Mouse (Mus musculus): ENCODE data around the gene Runx2.

Runx2 gene

GRCm38 (mm10) chr17:44667346-44667745, 147.3 kb downstream of the Runx2 start:
- no peak for DNase-seq (ENCODE audit: inconsistent age in 2 of 2, low spot score in 1 of 2)

- no peak for DNase-seq (ENCODE audit: inconsistent age in 2 of 2, low spot score in 1 of 2)
These were observed 150.7 kb downstream of the Runx2 start for GRCm38 (mm10) chr17:44663872-44664271.

- DNase-seq (ENCODE audit: inconsistent age in 2 of 2, low spot score in 1 of 2) = no peak
These were observed 151.4 kb downstream of the Runx2 start for GRCm38 (mm10) chr17:44663208-44663607.

- no peak for DNase-seq (ENCODE audit: inconsistent age in 2 of 2, low spot score in 1 of 2)
These were observed 152.4 kb downstream of the Runx2 start for GRCm38 (mm10) chr17:44662080-44662706.

- DNase-seq (ENCODE audit: inconsistent age in 2 of 2, low spot score in 1 of 2) = no peak
These were observed 154.3 kb downstream of the Runx2 start for GRCm38 (mm10) chr17:44660121-44660806.

GRCm38 (mm10) chr17:44654503-44654902, 160.1 kb downstream of the Runx2 start:
- DNase-seq (ENCODE audit: inconsistent age in 2 of 2, low spot score in 1 of 2) = peak; percentile 22 to 77

- peak; percentile 33 to 85 for DNase-seq (ENCODE audit: inconsistent age in 2 of 2, low spot score in 1 of 2)
These were observed 161.5 kb downstream of the Runx2 start for GRCm38 (mm10) chr17:44653081-44653480.

GRCm38 (mm10) chr17:44652054-44652453, 162.5 kb downstream of the Runx2 start:
- DNase-seq (ENCODE audit: inconsistent age in 2 of 2, low spot score in 1 of 2) = no peak

GRCm38 (mm10) chr17:44651613-44652012, 163.0 kb downstream of the Runx2 start:
- no peak for DNase-seq (ENCODE audit: inconsistent age in 2 of 2, low spot score in 1 of 2)

- DNase-seq (ENCODE audit: inconsistent age in 2 of 2, low spot score in 1 of 2) = peak in 1 of 2 experiments; percentile 69
These were observed 164.2 kb downstream of the Runx2 start for GRCm38 (mm10) chr17:44650431-44650830.

GRCm38 (mm10) chr17:44649056-44649455, 165.5 kb downstream of the Runx2 start:
- DNase-seq (ENCODE audit: inconsistent age in 2 of 2, low spot score in 1 of 2) = peak in 1 of 2 experiments; percentile 53

- DNase-seq (ENCODE audit: inconsistent age in 2 of 2, low spot score in 1 of 2) = no peak
These were observed 166.7 kb downstream of the Runx2 start for GRCm38 (mm10) chr17:44647916-44648315.

GRCm38 (mm10) chr17:44645146-44645545, 169.5 kb downstream of the Runx2 start:
- DNase-seq (ENCODE audit: inconsistent age in 2 of 2, low spot score in 1 of 2) = no peak

GRCm38 (mm10) chr17:44643260-44643659, 171.3 kb downstream of the Runx2 start:
- no peak for DNase-seq (ENCODE audit: inconsistent age in 2 of 2, low spot score in 1 of 2)

GRCm38 (mm10) chr17:44642126-44642525, 172.5 kb downstream of the Runx2 start:
- peak in 1 of 2 experiments; percentile 68 for DNase-seq (ENCODE audit: inconsistent age in 2 of 2, low spot score in 1 of 2)

- no peak for DNase-seq (ENCODE audit: inconsistent age in 2 of 2, low spot score in 1 of 2)
These were observed 173.7 kb downstream of the Runx2 start for GRCm38 (mm10) chr17:44640910-44641309.

- DNase-seq (ENCODE audit: inconsistent age in 2 of 2, low spot score in 1 of 2) = no peak
These were observed 175.2 kb downstream of the Runx2 start for GRCm38 (mm10) chr17:44639446-44639845.

- no peak for DNase-seq (ENCODE audit: inconsistent age in 2 of 2, low spot score in 1 of 2)
These were observed 177.3 kb downstream of the Runx2 start for GRCm38 (mm10) chr17:44637181-44637880.

GRCm38 (mm10) chr17:44634486-44634885, 180.1 kb downstream of the Runx2 start:
- no peak for DNase-seq (ENCODE audit: inconsistent age in 2 of 2, low spot score in 1 of 2)

GRCm38 (mm10) chr17:44633607-44634415, 180.8 kb downstream of the Runx2 start:
- DNase-seq (ENCODE audit: inconsistent age in 2 of 2, low spot score in 1 of 2) = no peak

GRCm38 (mm10) chr17:44632941-44633340, 181.7 kb downstream of the Runx2 start:
- DNase-seq (ENCODE audit: inconsistent age in 2 of 2, low spot score in 1 of 2) = no peak

All from adrenal gland, adult (tissue).